Mouse (Mus musculus) retina, embryonic 14.5 days (tissue): ENCODE measurements at regions not wholly inside any gene's neighbourhood (a gene's known extent, or its start where the extent isn't known, plus 50 kb on each side); places are given as distances from the start of the nearest gene placed in this dataset.
"Not testable (repeated sequence)": the region's sequence is repeated elsewhere in the genome, so short reads cannot be mapped to it uniquely, and the experiment has no call there.

Source experiments
- DNase-seq: peaks from one replicate; pipeline ENCODE4 v3.0.0-alpha.2; 2015; ENCODE audit warnings: low spot score

DNA sequence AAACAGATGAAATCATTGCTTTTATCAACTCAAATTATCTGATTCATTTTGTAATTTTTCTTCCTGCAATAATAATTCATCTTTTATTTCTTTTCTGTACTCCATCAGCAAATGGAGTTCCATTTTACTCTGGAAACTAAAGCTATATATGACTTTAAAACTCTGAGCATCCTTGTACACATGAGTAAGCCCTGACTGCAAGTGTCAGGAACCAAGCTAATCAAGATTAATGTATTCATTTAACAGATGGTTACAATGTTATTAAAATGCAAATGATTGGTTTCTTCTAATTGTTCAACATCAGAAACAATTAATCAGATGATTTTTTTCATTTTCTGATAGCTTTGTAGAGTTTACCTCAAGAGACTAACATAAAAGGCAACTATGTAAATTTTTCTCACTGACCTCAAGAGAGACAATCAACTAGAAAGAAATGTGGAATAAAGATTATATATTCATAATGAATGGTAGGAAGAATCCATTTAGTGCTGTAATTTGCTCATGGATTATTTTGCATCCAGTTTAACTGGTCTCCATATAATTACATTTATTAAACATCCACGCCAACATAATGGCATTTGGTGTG, 1064.5 kb downstream of the Basp1 start:
- no peak for DNase-seq

DNA sequence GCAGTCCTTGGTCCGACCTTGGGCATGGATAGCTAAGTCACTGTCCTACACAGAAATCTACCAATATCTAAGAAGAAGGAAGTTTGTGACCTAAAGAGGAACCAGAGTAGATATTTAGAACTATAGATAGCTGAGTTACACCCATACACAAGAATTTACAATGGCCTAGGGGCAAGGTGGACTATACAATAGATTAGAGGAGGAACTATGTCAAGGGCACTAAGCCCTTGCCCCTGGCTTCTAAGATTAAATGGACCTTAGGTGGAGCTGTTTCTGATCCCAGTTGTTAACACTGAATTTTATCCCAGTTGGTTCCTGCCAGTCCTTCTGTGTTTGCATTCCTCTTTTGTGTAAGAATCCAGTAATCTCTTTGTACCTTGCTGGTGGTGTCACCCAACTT, 1077.7 kb downstream of the Basp1 start:
- DNase-seq, result not testable (repeated sequence)

- DNase-seq, result not testable (repeated sequence)
Observed at GRCm38 (mm10) chr15:24303123-24303522, 1110.4 kb downstream of the Basp1 start.

- no peak for DNase-seq
Observed at GRCm38 (mm10) chr15:24297236-24297635, 1116.3 kb downstream of the Basp1 start.

- DNase-seq, result no peak
Observed at GRCm38 (mm10) chr15:24296798-24297197, 1116.8 kb downstream of the Basp1 start.

GRCm38 (mm10) chr15:24275100-24275499, 1138.5 kb downstream of the Basp1 start:
- DNase-seq, result no peak

GRCm38 (mm10) chr15:24267360-24267759, 1146.2 kb downstream of the Basp1 start:
- no peak for DNase-seq
